Mouse (Mus musculus): ENCODE data around the gene Gm12394. TPM values are rescaled to one million over a fixed set of nuclear protein-coding genes. Genes with fewer than 3 reads are reported as not detected.
"Not testable (repeated sequence)": the region's sequence is repeated elsewhere in the genome, so short reads cannot be mapped to it uniquely, and the experiment has no call there.

Gene Gm12394
- 1 to 10 TPM; 1.9 to 2.2 TPM for total RNA-seq (2021)
- long read RNA-seq, experiment 1: 0 reads
- long read RNA-seq, experiment 2, partial matches to known transcripts: 0 of 1 reads
- long read RNA-seq, experiment 2, other reads (novel, unspliced or antisense): 1 of 1 reads

DNA sequence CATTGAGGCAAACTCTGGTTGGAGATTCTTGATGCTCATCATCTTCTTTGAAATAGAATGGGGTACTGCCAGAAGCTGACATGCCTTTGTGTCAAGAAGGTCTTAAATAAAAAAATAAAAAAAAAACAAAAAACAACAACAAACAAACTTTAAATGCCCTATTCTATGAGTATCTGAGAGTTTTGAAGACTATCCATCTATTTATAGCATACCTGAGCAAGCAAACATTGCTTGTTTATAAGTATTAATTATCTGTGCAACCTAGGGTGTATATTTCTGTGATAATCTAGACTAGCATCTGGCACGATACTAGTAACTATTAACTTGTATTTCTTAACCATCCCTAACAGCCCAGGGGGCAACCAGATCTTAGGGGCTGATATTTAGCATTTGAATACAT, at the start of gene Gm12394:
TSS of gene Gm12394 (minus strand) at position 101 of the 400 bp plus-strand sequence.
- DNase-seq (ENCODE audit: low spot score in 2 of 2): not testable (repeated sequence)

DNA sequence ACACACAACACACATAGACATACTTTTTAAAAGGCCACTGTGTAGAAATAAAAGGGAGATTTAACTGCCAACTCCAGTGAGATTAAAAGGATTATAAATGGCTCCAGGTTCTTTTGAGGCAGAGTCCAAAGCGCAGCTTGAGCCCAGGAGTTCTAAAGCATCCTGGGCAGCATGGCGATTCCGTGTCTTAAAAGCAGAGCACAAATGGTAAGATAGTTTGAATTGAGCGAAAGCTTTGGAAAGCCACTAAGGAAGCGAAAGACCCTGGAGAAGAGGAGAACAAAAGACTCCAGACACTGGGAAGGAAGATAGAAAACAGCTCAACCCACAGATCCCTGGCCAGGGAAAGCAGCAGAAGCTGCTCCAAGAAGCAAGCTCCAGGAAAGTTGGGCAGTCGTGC, 48.4 kb upstream of the Gm12394 start:
- no peak for DNase-seq (ENCODE audit: low spot score in 2 of 2)

DNA sequence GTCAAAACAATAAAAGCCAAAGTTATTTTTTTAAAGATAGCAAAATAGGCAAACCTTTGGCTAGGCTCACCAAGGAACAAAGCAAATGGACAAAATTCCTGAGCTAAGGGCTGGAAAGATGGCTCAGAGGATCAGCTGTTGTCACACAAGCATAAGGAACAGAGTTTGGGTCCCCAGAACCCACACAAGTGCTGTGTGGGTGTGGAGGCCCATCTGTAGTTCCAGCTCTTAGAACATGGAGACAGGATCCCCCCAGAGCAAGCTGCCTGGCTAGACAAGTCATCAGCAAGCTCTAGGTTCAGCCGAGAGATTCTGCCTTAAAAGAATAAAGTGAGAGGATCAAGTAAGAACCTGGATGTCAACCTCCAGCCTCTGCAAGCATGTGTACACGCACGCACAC, 48.0 kb upstream of the Gm12394 start:
- no peak for DNase-seq (ENCODE audit: low spot score in 2 of 2)

DNA sequence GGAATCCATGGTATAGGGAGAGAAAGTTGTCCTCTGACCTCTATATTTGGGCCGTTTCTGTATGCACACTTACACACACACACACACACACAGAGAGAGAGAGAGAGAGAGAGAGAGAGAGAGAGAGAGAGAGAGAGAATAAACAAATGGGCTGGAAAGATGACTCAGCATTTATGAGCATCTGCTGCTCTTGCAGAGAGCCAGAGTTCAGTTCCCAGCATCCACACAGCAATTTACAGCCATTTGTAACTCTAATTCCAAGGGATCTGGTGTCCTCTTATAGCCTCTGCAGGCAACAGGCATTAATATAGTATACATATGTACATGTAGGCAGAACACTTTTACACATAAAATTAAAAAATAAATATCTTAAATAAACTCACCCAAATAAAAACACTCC, 47.4 kb upstream of the Gm12394 start:
- DNase-seq (ENCODE audit: low spot score in 2 of 2): no peak

DNA sequence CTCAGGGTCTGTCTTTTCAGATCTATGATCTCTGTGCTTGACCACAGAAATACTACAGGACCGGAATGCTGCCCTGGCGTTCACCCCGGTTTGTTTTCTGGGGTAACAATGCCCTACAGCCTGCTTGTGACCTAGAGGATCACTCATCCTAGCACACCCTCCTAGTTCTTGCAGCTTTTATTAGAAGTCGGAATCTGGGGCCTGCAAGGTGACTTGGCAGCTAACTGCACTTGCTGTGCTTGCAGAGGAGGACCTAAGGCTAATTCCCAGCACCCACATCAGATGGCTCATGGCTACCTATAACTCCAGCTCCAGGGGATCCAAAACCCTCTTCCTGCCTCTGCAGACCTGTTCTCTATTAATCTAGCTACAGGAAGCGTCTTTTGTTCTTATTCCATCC, 46.2 kb upstream of the Gm12394 start:
- no peak for DNase-seq (ENCODE audit: low spot score in 2 of 2)

DNA sequence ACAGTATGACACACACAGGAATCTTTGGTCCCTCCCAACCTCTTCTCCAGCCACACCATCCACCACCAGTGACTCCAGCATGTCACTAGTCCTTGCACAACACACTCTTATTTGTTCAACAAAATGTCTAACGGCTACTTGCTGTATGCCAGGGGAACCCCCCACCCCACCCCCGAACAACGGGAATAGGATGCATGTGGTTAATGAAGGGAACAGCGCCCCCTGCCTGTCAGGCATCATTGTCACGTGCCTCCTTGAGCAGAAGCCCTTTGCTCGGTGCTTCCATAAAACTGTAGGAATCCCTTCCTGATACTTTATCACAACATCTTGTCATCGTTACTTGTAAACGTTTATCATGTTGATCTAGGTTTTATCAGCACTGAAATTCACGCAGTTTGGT, 45.6 kb upstream of the Gm12394 start:
- no peak for DNase-seq (ENCODE audit: low spot score in 2 of 2)

DNA sequence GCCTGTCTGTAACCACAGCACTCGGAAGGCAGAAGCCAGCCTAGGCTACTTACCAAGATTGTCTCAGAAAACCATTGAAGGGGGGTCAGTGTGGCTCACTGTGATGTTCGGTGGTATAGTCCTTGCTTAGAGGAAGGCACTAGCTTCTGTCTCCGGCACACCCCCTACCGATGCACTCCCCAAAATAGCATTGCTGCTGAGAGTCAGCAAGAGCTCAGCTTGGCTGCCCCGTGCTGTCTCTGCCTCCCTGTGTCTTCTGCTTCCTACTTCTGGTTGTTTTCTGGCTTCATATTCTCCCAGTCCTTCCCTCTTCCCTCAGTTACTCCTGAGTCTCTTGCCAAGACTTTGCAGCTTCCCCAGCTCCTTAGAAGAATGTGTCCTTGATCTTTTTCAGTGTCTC, 44.3 kb upstream of the Gm12394 start:
- DNase-seq (ENCODE audit: low spot score in 2 of 2): peak; percentile 52 to 71

DNA sequence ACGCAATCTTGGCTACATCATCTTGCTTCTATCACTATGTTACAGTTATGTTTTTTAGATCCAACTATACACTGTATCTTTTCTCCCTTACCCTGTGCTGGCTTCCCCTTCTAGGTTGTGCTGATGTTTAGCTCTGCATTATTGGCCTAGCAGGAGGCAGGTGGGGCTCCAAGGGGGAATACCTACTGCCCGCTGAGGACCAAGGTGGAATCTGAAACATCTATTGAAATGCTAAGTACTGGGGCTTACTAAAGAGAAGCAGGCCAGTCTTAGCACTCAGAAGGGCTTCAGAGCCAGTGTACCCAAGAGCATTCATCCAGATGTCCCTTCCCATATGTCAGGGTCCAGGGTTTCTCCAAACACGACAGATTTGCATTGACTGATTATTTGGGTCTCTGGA, 42.3 kb upstream of the Gm12394 start:
- no peak for DNase-seq (ENCODE audit: low spot score in 2 of 2)

DNA sequence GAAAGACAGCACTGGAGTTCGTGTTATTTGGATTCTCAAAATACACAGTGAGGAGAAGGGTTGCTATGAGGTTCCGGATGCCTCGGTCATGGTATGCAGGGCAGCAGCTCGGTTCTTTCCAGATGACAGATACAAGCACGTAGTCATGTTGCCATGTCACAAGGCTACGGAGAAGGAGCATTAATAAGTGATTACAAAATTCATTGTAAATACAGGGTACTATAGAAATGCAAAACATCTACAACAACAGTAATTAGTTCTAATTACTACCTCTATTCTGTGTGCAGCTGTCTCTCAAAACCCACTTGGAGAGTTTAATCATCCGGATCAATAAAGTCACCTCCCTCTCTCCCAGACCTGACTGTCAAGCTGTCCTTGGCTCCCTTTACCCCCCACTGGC, 38.5 kb upstream of the Gm12394 start:
- no peak for DNase-seq (ENCODE audit: low spot score in 2 of 2)

DNA sequence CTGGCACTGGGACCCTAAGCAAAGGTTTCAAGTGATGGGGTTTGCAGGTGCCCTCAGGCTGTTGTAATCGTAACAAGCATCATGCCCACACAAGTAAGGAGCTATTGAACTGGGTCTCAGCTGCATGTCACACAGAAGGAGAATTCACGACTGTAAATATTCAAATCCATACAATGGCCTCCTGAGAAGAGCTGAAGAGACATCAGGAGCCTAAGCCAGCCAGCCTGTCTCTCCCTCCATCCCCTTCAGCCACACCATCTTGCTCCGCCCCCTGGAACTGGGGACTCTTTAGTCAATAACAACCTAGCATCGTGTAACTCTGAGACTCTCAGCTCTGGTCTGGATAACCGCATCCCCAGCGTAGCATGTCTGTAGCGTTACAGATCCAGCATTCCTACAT, 34.6 kb upstream of the Gm12394 start:
- no peak for DNase-seq (ENCODE audit: low spot score in 2 of 2)

DNA sequence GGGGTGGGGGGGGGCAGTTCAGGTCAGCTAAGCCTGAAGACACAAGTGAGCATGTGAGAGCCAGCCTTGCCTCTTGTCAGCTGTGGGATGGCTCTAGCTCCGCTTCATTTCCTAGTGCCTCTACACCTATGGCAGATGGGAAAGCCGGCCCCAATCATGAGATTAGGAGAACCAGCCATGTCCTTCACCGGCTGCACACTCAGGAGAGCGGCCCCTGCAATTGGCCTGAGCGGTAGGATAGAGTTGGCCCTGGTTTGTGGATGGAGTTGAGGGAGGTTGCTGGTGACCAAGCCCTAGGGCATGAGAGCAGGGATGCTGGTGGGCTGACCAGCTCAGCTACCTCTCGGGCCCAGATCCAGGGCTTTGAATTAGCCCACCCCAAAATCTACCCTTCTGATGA, 32.2 kb upstream of the Gm12394 start:
- DNase-seq (ENCODE audit: low spot score in 2 of 2): no peak

DNA sequence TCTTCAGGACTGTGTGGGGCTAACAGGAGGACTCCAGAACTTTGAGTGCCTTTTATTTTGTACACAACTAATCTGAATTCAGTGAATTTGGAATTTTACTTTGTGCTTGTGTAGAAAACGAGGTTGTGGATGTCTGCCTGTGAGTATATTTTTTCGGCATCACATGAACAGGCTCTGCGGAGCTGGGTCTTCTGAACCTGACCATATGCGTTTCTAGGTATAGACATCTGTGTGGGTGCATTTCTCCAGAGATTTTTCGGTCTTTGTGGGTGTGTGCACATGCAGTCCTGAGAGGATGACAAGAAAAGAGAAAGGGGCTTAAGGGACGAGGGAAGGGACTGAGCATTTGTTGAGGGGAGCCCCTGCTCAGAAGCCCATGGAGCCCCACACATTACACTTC, 30.4 kb upstream of the Gm12394 start:
- peak; percentile 35 to 62 for DNase-seq (ENCODE audit: low spot score in 2 of 2)

DNA sequence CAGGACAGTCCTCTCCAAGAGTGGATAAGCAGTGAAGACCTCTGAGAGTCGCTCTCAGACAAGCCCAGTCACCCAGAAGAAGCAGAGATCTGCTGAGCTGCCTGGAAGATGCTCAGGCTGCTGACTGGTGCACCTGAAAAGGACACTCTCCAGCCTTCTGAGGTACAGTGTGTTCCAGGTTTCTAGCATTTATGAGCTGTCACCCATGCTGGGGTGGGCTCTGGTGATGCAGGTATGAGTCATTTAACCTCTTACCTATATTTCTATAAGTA, 24.0 kb upstream of the Gm12394 start:
- DNase-seq (ENCODE audit: low spot score in 2 of 2): no peak

DNA sequence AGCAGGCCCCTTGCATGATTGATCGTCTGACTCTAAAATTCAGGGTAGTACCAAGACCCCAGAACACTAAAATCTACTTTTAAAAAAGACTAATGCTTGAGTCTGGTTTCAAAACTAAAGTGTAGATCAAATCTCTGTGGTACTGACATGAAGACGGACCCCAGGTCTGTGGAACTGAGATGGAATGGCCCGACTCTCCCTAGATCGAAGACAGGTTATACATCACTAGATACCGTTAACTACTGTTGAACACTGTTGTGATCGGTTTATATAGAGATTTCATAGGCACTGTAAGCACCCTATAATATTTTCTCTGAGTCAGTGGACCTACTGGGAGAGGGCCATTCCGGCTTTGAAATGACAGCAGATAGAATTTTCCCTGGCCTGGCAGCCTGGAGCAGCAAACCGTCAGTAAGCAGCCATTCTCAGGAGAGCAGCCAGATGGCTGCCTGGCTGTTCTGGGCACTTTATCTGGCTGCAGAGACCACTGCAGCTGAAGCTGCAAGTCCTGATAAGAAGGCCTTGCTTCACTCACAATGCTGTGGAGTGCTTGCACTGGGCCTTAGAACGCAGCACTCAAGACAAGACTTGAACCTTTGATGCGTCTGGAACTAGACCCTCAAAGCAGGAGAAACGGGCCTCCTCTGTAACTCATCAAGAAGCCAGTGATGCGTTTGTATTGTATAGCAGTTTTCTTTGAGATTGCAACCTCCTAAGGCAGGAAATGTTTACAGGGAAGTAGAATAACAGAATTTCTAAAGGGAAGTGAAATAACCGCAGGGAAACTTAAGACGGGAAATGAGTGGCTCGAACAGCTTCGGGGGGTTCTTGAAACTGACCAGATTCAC, 23.5 kb upstream of the Gm12394 start:
- no peak for DNase-seq (ENCODE audit: low spot score in 2 of 2)

DNA sequence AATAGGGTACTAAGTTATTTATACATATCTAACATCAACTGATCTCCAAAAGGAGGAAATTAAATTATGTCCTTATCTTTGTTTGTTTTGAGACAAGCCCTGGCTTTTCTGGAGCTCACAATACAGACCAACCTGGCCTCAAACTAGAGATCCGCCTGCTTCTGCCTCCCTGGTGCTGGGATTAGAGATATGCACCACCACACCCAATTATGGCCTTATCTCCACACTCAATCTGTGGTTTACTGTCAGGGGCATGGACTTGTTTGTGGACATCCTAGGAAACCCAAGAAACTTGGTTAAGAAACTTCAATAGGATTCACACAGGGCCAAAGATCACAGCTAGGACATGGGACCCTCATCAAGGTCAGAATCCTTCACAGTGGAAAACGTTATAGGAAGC, 21.1 kb upstream of the Gm12394 start:
- DNase-seq (ENCODE audit: low spot score in 2 of 2): no peak

DNA sequence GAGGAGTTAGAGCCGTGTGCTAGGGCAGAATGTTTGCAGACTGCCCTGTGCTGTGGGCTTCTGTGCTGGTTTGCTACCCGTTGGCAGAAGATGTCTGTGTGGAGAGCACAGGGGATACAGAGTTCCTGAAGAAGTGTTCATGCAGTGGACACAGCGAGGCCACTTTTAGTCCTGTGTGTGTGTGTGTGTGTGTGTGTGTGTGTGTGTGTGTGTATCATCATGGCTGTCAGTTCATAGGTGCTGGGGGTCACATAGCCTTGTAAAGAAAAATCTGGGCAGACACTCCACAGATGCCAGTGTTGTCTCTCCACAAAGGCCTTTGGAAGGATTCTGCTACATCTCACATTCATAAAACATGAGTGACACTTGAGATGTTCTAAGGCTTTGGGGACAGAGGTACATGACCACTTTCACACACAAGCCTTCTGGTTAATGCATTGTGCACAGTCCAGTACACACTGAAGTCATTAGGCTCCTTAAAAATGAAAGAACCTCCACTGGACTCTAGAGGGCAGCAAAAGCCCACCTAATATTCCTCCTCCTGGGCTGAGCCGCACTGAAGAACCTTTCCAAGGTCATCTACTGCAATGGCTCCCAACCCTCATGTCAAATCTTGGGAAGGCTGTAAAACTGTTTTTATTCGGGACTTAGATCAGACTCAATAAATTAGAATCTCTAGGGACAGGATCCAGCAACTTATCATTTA, 20.2 kb upstream of the Gm12394 start:
- DNase-seq (ENCODE audit: low spot score in 2 of 2): peak; percentile 56 to 60

DNA sequence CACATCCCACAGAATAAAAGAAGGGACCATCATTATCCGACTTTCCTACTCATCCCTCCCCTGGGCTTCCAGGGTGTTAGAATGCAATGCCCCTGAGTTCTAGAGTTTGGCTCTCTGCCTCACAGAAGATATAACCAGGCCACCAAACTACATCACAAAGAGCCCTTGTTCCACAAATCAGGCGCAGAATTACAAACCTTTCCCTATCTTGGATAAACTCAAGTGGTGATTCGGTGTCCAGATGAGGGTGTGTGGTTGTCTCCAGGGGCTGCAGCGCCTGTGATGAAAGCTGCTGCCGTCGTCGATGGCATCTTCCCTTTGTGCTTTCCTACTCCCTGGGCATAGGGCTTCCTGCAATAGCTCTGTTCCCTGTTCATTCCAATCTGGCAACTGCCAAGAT, 17.6 kb upstream of the Gm12394 start, which contains the start of gene Fam205c:
TSS of gene Fam205c (minus strand) at position 101 of the 400 bp plus-strand sequence.
- DNase-seq (ENCODE audit: low spot score in 2 of 2): no peak

DNA sequence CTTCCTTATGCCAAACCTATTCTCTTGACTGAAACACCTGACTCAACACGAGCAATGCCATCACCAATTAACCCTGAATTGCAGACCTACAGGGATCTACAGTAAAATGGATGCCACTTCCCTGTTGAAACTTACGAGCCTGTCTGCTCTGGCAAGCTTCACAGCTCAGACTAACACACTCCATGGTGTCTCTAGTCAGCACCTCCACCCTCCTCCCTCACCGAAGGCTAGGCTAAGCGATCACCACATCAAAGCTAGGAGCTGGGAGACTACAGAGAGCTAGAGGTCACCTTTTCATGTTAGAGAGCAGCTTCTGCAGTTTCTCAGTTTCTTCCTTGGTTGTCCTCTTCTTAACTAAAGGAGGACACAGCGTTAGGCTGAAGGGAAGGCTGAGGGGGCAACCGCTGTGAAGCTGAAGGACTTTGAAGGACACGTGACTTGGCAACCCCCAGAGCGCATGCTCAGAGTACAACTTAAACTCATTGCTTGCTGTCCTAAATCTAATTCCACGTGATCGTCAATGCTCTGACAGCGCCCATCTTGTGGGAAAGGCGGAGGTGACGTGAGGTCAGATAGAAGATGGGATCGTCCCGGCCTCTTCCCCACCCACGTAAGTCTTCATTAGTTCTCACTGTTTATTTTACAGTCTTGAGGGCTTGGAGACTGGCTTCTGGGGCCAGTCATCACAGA, 16.3 kb upstream of the Gm12394 start:
- no peak for DNase-seq (ENCODE audit: low spot score in 2 of 2)

DNA sequence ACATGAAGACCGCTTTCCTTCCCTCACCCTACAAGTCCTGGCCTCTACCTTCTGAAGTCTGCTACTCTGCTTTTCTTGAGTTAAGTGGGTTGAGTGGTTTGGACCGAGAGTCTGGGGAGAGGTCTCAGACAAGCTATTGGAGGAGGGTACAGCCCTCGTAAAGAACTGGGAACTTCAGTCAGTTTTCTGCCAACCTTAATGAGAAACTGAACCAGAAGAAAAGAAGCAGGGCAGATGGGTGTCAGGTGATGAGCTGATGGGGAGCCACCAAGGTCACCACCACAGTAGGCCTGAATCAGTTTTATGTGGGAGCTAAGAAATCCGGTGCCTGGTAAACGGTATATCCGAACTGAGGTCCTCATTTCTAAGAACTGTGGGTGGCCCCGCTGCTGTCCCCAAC, 15.6 kb upstream of the Gm12394 start:
- no peak for DNase-seq (ENCODE audit: low spot score in 2 of 2)

DNA sequence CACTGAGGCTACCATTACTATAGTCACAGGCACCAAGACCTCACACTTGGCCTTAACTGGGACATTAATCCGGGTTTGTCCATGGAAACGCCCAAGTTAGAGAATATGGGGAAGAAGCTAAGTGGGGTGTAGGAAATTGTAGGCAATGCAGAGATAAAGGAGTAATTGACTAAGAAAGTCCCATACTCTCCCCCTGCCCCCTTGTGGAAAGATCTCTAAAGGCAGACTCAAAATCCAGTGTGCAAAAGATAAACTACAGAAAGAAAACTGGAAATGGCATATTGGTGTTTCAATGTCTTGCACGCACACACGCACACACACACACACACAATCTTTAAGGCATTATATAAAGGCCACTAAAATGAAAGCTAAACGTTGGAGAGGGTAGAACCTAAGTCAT, 14.2 kb upstream of the Gm12394 start:
- DNase-seq (ENCODE audit: low spot score in 2 of 2): no peak

DNA sequence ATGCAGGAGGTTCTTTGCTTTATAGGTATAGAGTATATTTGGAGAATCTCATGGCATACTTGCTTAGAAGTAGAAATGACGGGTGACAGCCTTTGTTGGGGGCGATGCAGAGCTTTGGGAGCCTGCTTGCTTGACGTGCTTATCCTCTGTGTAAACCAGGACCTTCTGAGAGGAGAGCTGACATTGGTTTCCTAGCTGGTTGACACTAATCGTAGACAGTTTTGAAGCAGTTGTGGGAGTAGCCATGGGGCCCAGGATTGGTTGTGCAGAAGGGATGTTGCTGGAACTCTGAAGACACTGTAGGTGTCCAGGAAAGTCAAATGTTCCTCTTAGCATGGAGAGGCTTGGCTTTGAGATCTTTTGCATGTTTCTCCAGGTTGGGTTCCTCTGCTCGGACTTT, 11.6 kb upstream of the Gm12394 start:
- no peak for DNase-seq (ENCODE audit: low spot score in 2 of 2)

DNA sequence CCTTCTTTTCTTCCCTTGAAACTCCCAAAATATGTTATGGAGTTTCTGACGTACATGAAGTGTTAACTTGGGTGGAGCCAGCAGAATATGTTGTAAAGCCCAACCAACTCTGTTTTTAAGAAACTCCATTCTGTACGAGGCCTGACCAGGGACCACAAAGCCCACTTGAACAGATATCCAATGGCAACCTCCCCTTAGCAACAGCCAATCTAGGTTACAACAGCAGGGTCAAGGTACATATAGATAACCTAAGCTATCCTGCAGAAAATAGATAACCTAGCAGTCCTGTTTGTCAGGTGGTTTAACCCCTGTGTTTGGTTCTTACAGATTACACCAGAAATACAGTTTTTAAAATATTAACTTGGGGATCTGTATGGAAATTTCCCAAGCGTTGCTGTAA, 10.8 kb upstream of the Gm12394 start:
- DNase-seq (ENCODE audit: low spot score in 2 of 2): no peak

Data from left cerebral cortex, adult 18-20 months (tissue).